Mouse (Mus musculus) midbrain, embryonic 12.5 days (tissue): ENCODE data around the gene Cox4i1. TPM values are rescaled to one million over a fixed set of nuclear protein-coding genes. Genes with fewer than 3 reads are reported as not detected.

ENCODE experiments used
- ATAC-seq: fragments of 200-750 bp; cut with Nextera tagmentation; 2 replicates; pipeline ENCODE4 v1.8.0; 2017; ENCODE audit warnings: low read depth, moderate TSS enrichment, moderate library complexity; ENCODE audit not compliant: low FRiP score
- H3K27ac ChIP-seq: fragments of 300-500 bp; sonication (generic); replicated peaks from 2 replicates; pipeline ENCODE4 v1.5.1; 2016; ENCODE audit warnings: mild to moderate bottlenecking
- H3K27me3 ChIP-seq: fragments of 300-500 bp; sonication (generic); 2 replicates; pipeline ENCODE4 v1.6.1; 2016; ENCODE audit warnings: mild to moderate bottlenecking
- H3K36me3 ChIP-seq: fragments of 300-500 bp; sonication (generic); 2 replicates; pipeline ENCODE4 v1.6.1; 2016
- H3K4me1 ChIP-seq: fragments of 300-500 bp; sonication (generic); 2 replicates; pipeline ENCODE4 v1.6.1; 2016
- H3K4me2 ChIP-seq: fragments of 300-500 bp; sonication (generic); replicated peaks from 2 replicates; pipeline ENCODE4 v1.6.1; 2016; ENCODE audit warnings: mild to moderate bottlenecking, moderate library complexity
- H3K4me3 ChIP-seq: fragments of 300-500 bp; sonication (generic); 2 replicates; pipeline ENCODE4 v1.5.1; 2016; ENCODE audit warnings: mild to moderate bottlenecking
- H3K9ac ChIP-seq: fragments of 300-500 bp; sonication (generic); replicated peaks from 2 replicates; pipeline ENCODE4 v1.6.1; 2016; ENCODE audit warnings: mild to moderate bottlenecking, moderate library complexity
- H3K9me3 ChIP-seq: fragments of 300-500 bp; sonication (generic); 2 replicates; pipeline ENCODE4 v1.6.1; 2016; ENCODE audit warnings: mild to moderate bottlenecking
- WGBS: fragments of 180-500 bp; shearing (Covaris S2); methylation state at CpG from one replicate; pipeline ENCODE4 v1.1.7; 2016; 5-methylcytosine and 5-hydroxymethylcytosine counted together
- polyA plus RNA-seq: library from polyadenylated mRNA; unstranded; fragments of >200 nt; fragmentation: Nextera tagmentation; extraction: Ambion mirVana; gene quantifications from 2 replicates; pipeline ENCODE4 v1.2.1, GENCODE M21; 2016

Gene Cox4i1
- polyA plus RNA-seq, 1 experiment from 2014 or later = 895 TPM

GRCm38 (mm10) chr8:120699079-120699478 is 31.1 kb downstream of the Cox4i1 start:
- Histone ChIP-seq H3K9ac (no peak overlapping the region), H3K36me3 (no peaks in the 10 kb centered on the region), H3K4me1 (no peaks in the 10 kb centered on the region), H3K27me3 (peaks cover 5% of the 10 kb centered on the region; the same call in 1 of the 2 replicates), H3K4me3 (no peak overlapping the region), H3K9me3 (no peaks in the 10 kb centered on the region), H3K27ac (no peak overlapping the region), H3K4me2 (no peak overlapping the region)
- 82% methylated on average over 6 of the region's 6 CpGs for WGBS
- ATAC-seq = no peak

GRCm38 (mm10) chr8:120699565-120699964 is 31.5 kb downstream of the Cox4i1 start:
- Histone ChIP-seq H3K9ac (no peak overlapping the region), H3K27me3 (peaks cover 7% of the 10 kb centered on the region; the same call in 1 of the 2 replicates), H3K9me3 (no peaks in the 10 kb centered on the region), H3K4me2 (no peak overlapping the region), H3K4me1 (no peaks in the 10 kb centered on the region), H3K36me3 (no peaks in the 10 kb centered on the region), H3K27ac (no peak overlapping the region), H3K4me3 (no peak overlapping the region)
- ATAC-seq = no peak
- WGBS = 74% methylated on average over 2 of the region's 2 CpGs

- Histone ChIP-seq H3K36me3 (no peaks in the 10 kb centered on the region), H3K9ac (no peak overlapping the region), H3K4me1 (no peaks in the 10 kb centered on the region), H3K27ac (no peak overlapping the region), H3K9me3 (no peaks in the 10 kb centered on the region), H3K4me3 (no peak overlapping the region), H3K27me3 (peaks cover 7% of the 10 kb centered on the region; the same call in 1 of the 2 replicates), H3K4me2 (no peak overlapping the region)
- no peak for ATAC-seq
- WGBS = 81% methylated on average over 4 of the region's 4 CpGs
These were observed 32.0 kb downstream of the Cox4i1 start for GRCm38 (mm10) chr8:120700053-120700452.

- H3K4me1 ChIP-seq = no peaks in the 10 kb centered on the region
- no peak overlapping the region for H3K4me3 ChIP-seq
- H3K9ac ChIP-seq = no peak overlapping the region
- ATAC-seq = no peak
- no peaks in the 10 kb centered on the region for H3K9me3 ChIP-seq
- H3K4me2 ChIP-seq = no peak overlapping the region
- no peaks in the 10 kb centered on the region for H3K36me3 ChIP-seq
- H3K27ac ChIP-seq = no peak overlapping the region
- WGBS = 73% methylated on average over 19 of the region's 19 CpGs
- peaks cover 7% of the 10 kb centered on the region; the same call in 1 of the 2 replicates for H3K27me3 ChIP-seq
These were observed 33.9 kb downstream of the Cox4i1 start for GRCm38 (mm10) chr8:120701758-120702465.

- H3K4me1 ChIP-seq = no peaks in the 10 kb centered on the region
- no peak for ATAC-seq
- H3K4me3 ChIP-seq = no peak overlapping the region
- no peaks in the 10 kb centered on the region for H3K9me3 ChIP-seq
- no peak overlapping the region for H3K4me2 ChIP-seq
- H3K36me3 ChIP-seq = no peaks in the 10 kb centered on the region
- H3K9ac ChIP-seq = no peak overlapping the region
- H3K27ac ChIP-seq = no peak overlapping the region
- 84% methylated on average over 9 of the region's 9 CpGs for WGBS
- H3K27me3 ChIP-seq = peaks cover 7% of the 10 kb centered on the region; the same call in 1 of the 2 replicates
These were observed 36.2 kb downstream of the Cox4i1 start for GRCm38 (mm10) chr8:120704203-120704602.

GRCm38 (mm10) chr8:120705163-120705562 is 37.1 kb downstream of the Cox4i1 start:
- ATAC-seq = no peak
- H3K9ac ChIP-seq = no peak overlapping the region
- no peak overlapping the region for H3K27ac ChIP-seq
- no peaks in the 10 kb centered on the region for H3K9me3 ChIP-seq
- H3K4me1 ChIP-seq = no peaks in the 10 kb centered on the region
- no peak overlapping the region for H3K4me3 ChIP-seq
- H3K36me3 ChIP-seq = no peaks in the 10 kb centered on the region
- no peak overlapping the region for H3K4me2 ChIP-seq
- peaks cover 3% of the 10 kb centered on the region; the same call in 1 of the 2 replicates for H3K27me3 ChIP-seq
- WGBS = 86% methylated on average over 15 of the region's 15 CpGs

GRCm38 (mm10) chr8:120706193-120706592 is 38.2 kb downstream of the Cox4i1 start:
- Histone ChIP-seq H3K9ac (no peak overlapping the region), H3K27ac (no peak overlapping the region), H3K4me3 (no peak overlapping the region), H3K4me2 (no peak overlapping the region), H3K4me1 (no peaks in the 10 kb centered on the region), H3K9me3 (no peaks in the 10 kb centered on the region), H3K36me3 (no peaks in the 10 kb centered on the region), H3K27me3 (peaks cover 3% of the 10 kb centered on the region; the same call in 1 of the 2 replicates)
- ATAC-seq = no peak
- 81% methylated on average over 3 of the region's 3 CpGs for WGBS

- ATAC-seq = no peak
- Histone ChIP-seq H3K36me3 (no peaks in the 10 kb centered on the region), H3K27me3 (0 out of 2 replicates have a peak, but pooled peaks cover under 1% of the 10 kb centered on the region), H3K4me2 (no peak overlapping the region), H3K4me1 (no peaks in the 10 kb centered on the region), H3K4me3 (no peak overlapping the region), H3K27ac (no peak overlapping the region), H3K9me3 (no peaks in the 10 kb centered on the region), H3K9ac (no peak overlapping the region)
- 91% methylated on average over 10 of the region's 10 CpGs for WGBS
These were observed 41.2 kb downstream of the Cox4i1 start for GRCm38 (mm10) chr8:120709176-120709575.

- H3K4me2 ChIP-seq = no peak overlapping the region
- no peaks in the 10 kb centered on the region for H3K4me1 ChIP-seq
- H3K4me3 ChIP-seq = no peak overlapping the region
- no peak for ATAC-seq
- no peaks in the 10 kb centered on the region for H3K27me3 ChIP-seq
- 85% methylated on average over 6 of the region's 6 CpGs for WGBS
- H3K36me3 ChIP-seq = no peaks in the 10 kb centered on the region
- no peaks in the 10 kb centered on the region for H3K9me3 ChIP-seq
- no peak overlapping the region for H3K27ac ChIP-seq
- no peak overlapping the region for H3K9ac ChIP-seq
These were observed 47.2 kb downstream of the Cox4i1 start for GRCm38 (mm10) chr8:120715200-120715599.

- Histone ChIP-seq H3K4me3 (no peak overlapping the region), H3K27me3 (no peaks in the 10 kb centered on the region), H3K9me3 (no peaks in the 10 kb centered on the region), H3K4me1 (no peaks in the 10 kb centered on the region), H3K4me2 (no peak overlapping the region), H3K27ac (no peak overlapping the region), H3K36me3 (no peaks in the 10 kb centered on the region), H3K9ac (no peak overlapping the region)
- 80% methylated on average over 15 of the region's 15 CpGs for WGBS
- ATAC-seq = no peak
These were observed 48.1 kb downstream of the Cox4i1 start for GRCm38 (mm10) chr8:120715996-120716680.

GRCm38 (mm10) chr8:120719586-120720236 is 51.7 kb downstream of the Cox4i1 start:
- WGBS = 76% methylated on average over 19 of the region's 19 CpGs
- ATAC-seq = no peak
- no peak overlapping the region for H3K4me2 ChIP-seq

GRCm38 (mm10) chr8:120723025-120723424 is 55.0 kb downstream of the Cox4i1 start:
- H3K9ac ChIP-seq = no peak overlapping the region
- no peak overlapping the region for H3K4me2 ChIP-seq
- 67% methylated on average over 6 of the region's 6 CpGs for WGBS
- no peak overlapping the region for H3K27ac ChIP-seq
- H3K4me1 ChIP-seq = no peaks in the 10 kb centered on the region
- no peaks in the 10 kb centered on the region for H3K9me3 ChIP-seq
- no peak for ATAC-seq
- H3K27me3 ChIP-seq = no peaks in the 10 kb centered on the region
- no peak overlapping the region for H3K4me3 ChIP-seq
- no peaks in the 10 kb centered on the region for H3K36me3 ChIP-seq

More at GRCm38 (mm10) chr8:120719586-120720236, 51.7 kb downstream of the Cox4i1 start:
- no peak overlapping the region for H3K9ac ChIP-seq
- H3K9me3 ChIP-seq = no peaks in the 10 kb centered on the region
- no peaks in the 10 kb centered on the region for H3K27me3 ChIP-seq
- H3K4me3 ChIP-seq = no peak overlapping the region
- no peak overlapping the region for H3K27ac ChIP-seq
- H3K36me3 ChIP-seq = no peaks in the 10 kb centered on the region
- no peaks in the 10 kb centered on the region for H3K4me1 ChIP-seq
